ENCODE assay signal across 8 mouse cellular contexts in the genomic region with DNA sequence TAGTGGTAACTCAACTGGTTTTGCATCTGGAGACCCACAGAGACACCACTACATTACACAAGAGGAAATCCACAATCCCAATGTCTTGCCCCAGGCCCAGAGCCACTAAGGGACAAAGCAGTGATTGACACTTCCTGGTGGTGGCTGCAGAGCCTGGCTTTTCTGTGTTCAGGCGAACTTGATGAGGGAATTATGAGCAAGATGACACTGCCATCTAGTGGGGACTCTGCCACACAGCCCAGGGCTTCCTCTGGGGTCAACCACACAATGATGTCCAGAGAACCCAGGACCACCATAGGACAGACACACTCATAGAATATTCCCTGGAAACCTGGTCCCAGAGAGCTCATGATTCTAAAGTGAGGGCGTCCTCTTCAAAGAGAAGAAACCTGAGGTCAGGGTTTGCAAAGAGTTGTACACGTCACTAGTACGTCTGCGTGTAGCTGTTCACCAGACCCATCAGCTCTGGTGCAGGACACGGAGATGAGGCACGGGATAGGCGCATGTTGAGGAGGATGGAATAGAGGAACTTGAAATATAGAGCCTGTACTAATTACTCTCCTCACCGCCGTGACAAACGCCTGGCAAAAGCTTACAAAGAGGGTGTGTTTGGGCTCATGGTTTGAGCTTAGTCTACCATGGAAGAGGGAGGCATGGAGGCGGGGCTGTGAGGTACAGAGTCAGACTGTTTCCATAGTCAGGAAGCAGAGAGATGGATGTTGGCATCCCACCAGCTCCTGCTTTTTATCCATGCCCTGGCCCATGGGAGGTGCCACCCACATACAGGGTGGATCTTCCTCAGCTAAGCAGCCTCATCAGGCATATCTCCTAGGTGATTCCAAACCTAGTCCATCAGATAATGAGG. TPM values are rescaled to one million over a fixed set of nuclear protein-coding genes. Genes with fewer than 3 reads are reported as not detected.
A peak's percentile ranks its signal among the peaks of the same experiment; 100 is the strongest.
DNase-seq lines count a peak whose midpoint lies in the region; ATAC-seq lines count a peak whose summit lies in the region.

No protein-coding gene starts in this region.

- peak; percentile 82 for ATAC-seq in hindbrain, embryonic 14.5 days (ENCODE audit: low FRiP score)
- ATAC-seq in megakaryocyte progenitor cell, adult 5-6 weeks (replicated peaks; ENCODE audit: poor library complexity): peak; percentile 93

- no peak overlapping the region for H3K9ac ChIP-seq in hindbrain, embryonic 14.5 days

- no peaks in the 10 kb centered on the region for H3K36me3 ChIP-seq in hindbrain, embryonic 14.5 days (replicated peaks; ENCODE audit: control insufficient read depth, insufficient read depth)

- H3K4me2 ChIP-seq in hindbrain, embryonic 14.5 days (replicated peaks): no peak overlapping the region

- 57% methylated on average over 12 of the region's 12 CpGs for WGBS in hindbrain, embryonic 14.5 days

- H3K9me3 ChIP-seq in hindbrain, embryonic 14.5 days (ENCODE audit: control insufficient read depth, low read length): no peaks in the 10 kb centered on the region

- H3K27ac ChIP-seq in hindbrain, embryonic 14.5 days: no peak overlapping the region

- H3K27me3 ChIP-seq in hindbrain, embryonic 14.5 days (ENCODE audit: control insufficient read depth, insufficient read depth, low read length): no peaks in the 10 kb centered on the region

- DNase-seq in R1 (ENCODE audit: low read depth, low spot score): peak; percentile 74
- DNase-seq in cerebellum, adult 9-11 months: peak; percentile 59
- DNase-seq in frontal cortex, postnatal 25 days (ENCODE audit: low spot score in 2 of 2): peak; percentile 73 to 79
- peak; percentile 87 for DNase-seq in hindbrain, embryonic 14.5 days (ENCODE audit: low spot score)
- peak; percentile 78 to 87 for DNase-seq in layer of hippocampus, postnatal 14 days (ENCODE audit: low spot score in 2 of 2)
- peak; percentile 68 for DNase-seq in right cerebral cortex, postnatal 25 days
- peak; percentile 54 to 72 for DNase-seq in urinary bladder, postnatal 4 days (ENCODE audit: low spot score in 2 of 2)

- no peaks in the 10 kb centered on the region; the same call in 1 of the 2 replicates for H3K4me1 ChIP-seq in hindbrain, embryonic 14.5 days (replicated peaks; ENCODE audit: control insufficient read depth, insufficient read depth, low read length)

- H3K4me3 ChIP-seq in hindbrain, embryonic 14.5 days (replicated peaks; ENCODE audit: low read length): no peak overlapping the region

RNA-seq across cellular contexts. Expression of a gene that starts 36.2 kb away (rescaled TPM):
- polyA plus RNA-seq in hindbrain, embryonic 14.5 days (2014; fragmentation: Nextera tagmentation; extraction: Ambion mirVana): 0.22 and 0.32 TPM in 2 replicates
- 1 to 10 TPM in 1 of 2 experiments, under 1 TPM in 1; 0.69 to 1.3 TPM for total RNA-seq in layer of hippocampus, postnatal 14 days (2021)
- total RNA-seq in megakaryocyte progenitor cell, adult 5-6 weeks (2015): not detected in 2 replicates
- not detected in 2 replicates for total RNA-seq in megakaryocyte progenitor cell, adult 5-6 weeks (2017)

RNA-seq across cellular contexts. Expression of a gene that starts 36.9 kb away (rescaled TPM):
- polyA plus RNA-seq in hindbrain, embryonic 14.5 days (2014; fragmentation: Nextera tagmentation; extraction: Ambion mirVana): 0.40 and 0.59 TPM in 2 replicates
- total RNA-seq in layer of hippocampus, postnatal 14 days (2021): 10 to 100 TPM; 10.6 TPM
- not detected in 2 replicates for total RNA-seq in megakaryocyte progenitor cell, adult 5-6 weeks (2015)
- total RNA-seq in megakaryocyte progenitor cell, adult 5-6 weeks (2017): 0.12 and 0.41 TPM in 2 replicates

Comparison
In these comparisons a context has a peak if more than half of its experiments do, and no peak if none do; other contexts are left out.
1. RNA of a gene that starts 36.9 kb away (total RNA-seq): 10.6 TPM in layer of hippocampus, postnatal 14 days; 0.12 to 0.41 TPM in megakaryocyte progenitor cell, adult 5-6 weeks; every median in the first group is over 4 times any median in the second.
2. Peak in every context shown above with its lines, with median percentiles within 50 percentile points of each other: DNase-seq.